Mouse (Mus musculus) lung, postnatal 0 days (tissue): ENCODE measurements around the gene BC051019. TPM values are rescaled to one million over a fixed set of nuclear protein-coding genes. Genes with fewer than 3 reads are reported as not detected.

Source experiments
- ATAC-seq: fragments of 200-750 bp; cut with Nextera tagmentation; 2 replicates; pipeline ENCODE4 v1.8.0; 2017; ENCODE audit warnings: moderate library complexity
- DNase-seq: peaks from one replicate; pipeline ENCODE4 v3.0.0-alpha.2; 2016; ENCODE audit warnings: low spot score
- H3K27ac ChIP-seq: fragments of 300-500 bp; sonication (generic); 2 replicates; pipeline ENCODE4 v1.5.1; 2014; ENCODE audit warnings: antibody characterized with exemption, mild to moderate bottlenecking, low read length, mixed read lengths
- H3K27me3 ChIP-seq: fragments of 300-500 bp; sonication (generic); replicated peaks from 2 replicates; pipeline ENCODE4 v1.6.1; 2014; ENCODE audit warnings: low read length, mixed read lengths; ENCODE audit not compliant: insufficient read depth
- H3K36me3 ChIP-seq: fragments of 300-500 bp; sonication (generic); 2 replicates; pipeline ENCODE4 v1.6.1; 2014; ENCODE audit warnings: low read length, mixed read lengths; ENCODE audit not compliant: insufficient read depth
- H3K4me1 ChIP-seq: fragments of 300-500 bp; sonication (generic); 2 replicates; pipeline ENCODE4 v1.6.1; 2014; ENCODE audit warnings: antibody characterized with exemption, low read depth, low read length, mixed read lengths; ENCODE audit not compliant: insufficient read depth
- H3K4me2 ChIP-seq: fragments of 300-500 bp; sonication (generic); replicated peaks from 2 replicates; pipeline ENCODE4 v1.6.1; 2014; ENCODE audit warnings: low read depth, mild to moderate bottlenecking, low read length, moderate library complexity, mixed read lengths
- H3K4me3 ChIP-seq: fragments of 300-500 bp; sonication (generic); 2 replicates; pipeline ENCODE4 v1.5.1; 2014; ENCODE audit warnings: low read depth, low read length
- H3K9ac ChIP-seq: fragments of 300-500 bp; sonication (generic); replicated peaks from 2 replicates; pipeline ENCODE4 v1.6.1; 2014; ENCODE audit warnings: low read depth, mild to moderate bottlenecking
- H3K9me3 ChIP-seq: fragments of 300-500 bp; sonication (generic); 2 replicates; pipeline ENCODE4 v1.6.1; 2016; ENCODE audit warnings: low read length, mixed read lengths
- CTCF ChIP-seq: IDR thresholded peaks from 2 replicates; pipeline ENCODE4 v1.5.1; 2016; ENCODE audit warnings: antibody characterized with exemption, mild to moderate bottlenecking
- EP300 ChIP-seq: IDR thresholded peaks from 2 replicates; pipeline ENCODE4 v1.6.1; 2016; ENCODE audit warnings: antibody characterized with exemption, mild to moderate bottlenecking, control low read depth
- WGBS: fragments of 180-500 bp; shearing (Covaris S2); extraction: QIAGEN DNeasy Blood & Tissue Kit; methylation state at CpG from one replicate; pipeline ENCODE4 v1.1.7; 2014; 5-methylcytosine and 5-hydroxymethylcytosine counted together
- polyA plus RNA-seq: library from polyadenylated mRNA; unstranded; fragments of >200 nt; fragmentation: Nextera tagmentation; extraction: Ambion mirVana; gene quantifications from 2 replicates; pipeline ENCODE4 v1.2.1, GENCODE M21; 2015

Gene BC051019
- polyA plus RNA-seq, 1 experiment from 2014 or later, result 24.3 TPM

- Histone ChIP-seq H3K27ac (no peak overlapping the region), H3K9me3 (no peaks in the 10 kb centered on the region), H3K27me3 (no peaks in the 10 kb centered on the region), H3K4me3 (no peak overlapping the region), H3K4me2 (no peak overlapping the region), H3K9ac (no peak overlapping the region), H3K36me3 (0 out of 2 replicates have a peak, but pooled peaks cover 4% of the 10 kb centered on the region), H3K4me1 (no peaks in the 10 kb centered on the region; the same call in 1 of the 2 replicates)
- ATAC-seq (no peak), DNase-seq (no peak)
- 94% methylated on average over 2 of the region's 2 CpGs for WGBS
- TF ChIP-seq EP300 (no peak), CTCF (no peak)
Observed at GRCm38 (mm10) chr7:109713434-109713982, 10.1 kb downstream of the BC051019 start.

- Histone ChIP-seq H3K4me3 (no peak overlapping the region), H3K27me3 (no peaks in the 10 kb centered on the region), H3K9me3 (no peaks in the 10 kb centered on the region), H3K9ac (no peak overlapping the region), H3K36me3 (0 out of 2 replicates have a peak, but pooled peaks cover 4% of the 10 kb centered on the region), H3K27ac (no peak overlapping the region), H3K4me1 (peaks cover 3% of the 10 kb centered on the region; the same call in 1 of the 2 replicates), H3K4me2 (no peak overlapping the region)
- TF ChIP-seq EP300, result no peak
- no peak for TF ChIP-seq CTCF
- ATAC-seq (no peak), DNase-seq (no peak)
- WGBS, result 69% methylated on average over 7 of the region's 7 CpGs
Observed at GRCm38 (mm10) chr7:109712198-109712597, 11.5 kb downstream of the BC051019 start.

GRCm38 (mm10) chr7:109710069-109710468 lies 13.6 kb downstream of the BC051019 start:
- Histone ChIP-seq H3K4me2 (no peak overlapping the region), H3K27ac (peak overlapping the region; percentile 65), H3K4me1 (peaks cover 3% of the 10 kb centered on the region; the same call in 1 of the 2 replicates), H3K27me3 (no peaks in the 10 kb centered on the region), H3K4me3 (no peak overlapping the region), H3K9me3 (no peaks in the 10 kb centered on the region), H3K36me3 (0 out of 2 replicates have a peak, but pooled peaks cover 4% of the 10 kb centered on the region), H3K9ac (no peak overlapping the region)
- no peak for DNase-seq
- no peak for TF ChIP-seq EP300
- TF ChIP-seq CTCF, result no peak
- 35% methylated on average over 1 of the region's 1 CpGs for WGBS
- no peak for ATAC-seq

GRCm38 (mm10) chr7:109708961-109709382 lies 14.7 kb downstream of the BC051019 start:
- Histone ChIP-seq H3K4me1 (peaks cover 3% of the 10 kb centered on the region; the same call in 1 of the 2 replicates), H3K9ac (no peak overlapping the region), H3K4me2 (no peak overlapping the region), H3K27me3 (no peaks in the 10 kb centered on the region), H3K4me3 (no peak overlapping the region), H3K36me3 (0 out of 2 replicates have a peak, but pooled peaks cover 4% of the 10 kb centered on the region), H3K9me3 (no peaks in the 10 kb centered on the region), H3K27ac (peak overlapping the region; percentile 65)
- DNase-seq (peak; percentile 88), ATAC-seq (peak; percentile 87)
- TF ChIP-seq CTCF, result no peak
- peak; percentile 88 for TF ChIP-seq EP300
- 22% methylated on average over 3 of the region's 3 CpGs for WGBS

- no peak overlapping the region for H3K27ac ChIP-seq
- DNase-seq, result peak; percentile 82
- H3K4me2 ChIP-seq, result no peak overlapping the region
- H3K36me3 ChIP-seq, result 0 out of 2 replicates have a peak, but pooled peaks cover 3% of the 10 kb centered on the region
- no peaks in the 10 kb centered on the region for H3K27me3 ChIP-seq
- no peaks in the 10 kb centered on the region for H3K9me3 ChIP-seq
- 32% methylated on average over 4 of the region's 4 CpGs for WGBS
- H3K4me3 ChIP-seq, result no peak overlapping the region
- no peak for TF ChIP-seq EP300
- peak; percentile 87 for TF ChIP-seq CTCF
- ATAC-seq, result no peak
- peaks cover 12% of the 10 kb centered on the region for H3K4me1 ChIP-seq
- H3K9ac ChIP-seq, result no peak overlapping the region
Observed at GRCm38 (mm10) chr7:109707023-109707785, 16.4 kb downstream of the BC051019 start.

- no peak overlapping the region for H3K9ac ChIP-seq
- 30% methylated on average over 3 of the region's 3 CpGs for WGBS
Observed at GRCm38 (mm10) chr7:109704461-109704860, 19.2 kb downstream of the BC051019 start.

More at GRCm38 (mm10) chr7:109704461-109704860, 19.2 kb downstream of the BC051019 start:
- Histone ChIP-seq H3K9me3 (no peaks in the 10 kb centered on the region), H3K36me3 (no peaks in the 10 kb centered on the region), H3K4me1 (peaks cover 12% of the 10 kb centered on the region), H3K27ac (0 out of 2 replicates have a peak overlapping the region, but pooled peaks have one; percentile 81), H3K4me3 (peak overlapping the region; percentile 75), H3K27me3 (no peaks in the 10 kb centered on the region), H3K4me2 (peak overlapping the region; percentile 58; the same call in 1 of the 2 replicates)
- no peak for TF ChIP-seq CTCF
- TF ChIP-seq EP300, result no peak
- DNase-seq, result peak; percentile 73
- no peak for ATAC-seq
